Mouse (Mus musculus) heart, adult 2 months (tissue): ENCODE measurements at regions not wholly inside any gene's neighbourhood (a gene's known extent, or its start where the extent isn't known, plus 50 kb on each side); places are given as distances from the start of the nearest gene placed in this dataset.

Experiments
- CTCF ChIP-seq: fragments of 200-600 bp; IDR thresholded peaks from 2 replicates; pipeline ENCODE4 v1.8.1; 2022; ENCODE audit warnings: antibody characterized with exemption, mild to moderate bottlenecking, moderate library complexity
- EP300 ChIP-seq: fragments of 200-500 bp; IDR thresholded peaks from 2 replicates; pipeline ENCODE4 v1.6.1; 2011; ENCODE audit warnings: low read depth, low read length, control low read depth; ENCODE audit not compliant: insufficient read depth

DNA sequence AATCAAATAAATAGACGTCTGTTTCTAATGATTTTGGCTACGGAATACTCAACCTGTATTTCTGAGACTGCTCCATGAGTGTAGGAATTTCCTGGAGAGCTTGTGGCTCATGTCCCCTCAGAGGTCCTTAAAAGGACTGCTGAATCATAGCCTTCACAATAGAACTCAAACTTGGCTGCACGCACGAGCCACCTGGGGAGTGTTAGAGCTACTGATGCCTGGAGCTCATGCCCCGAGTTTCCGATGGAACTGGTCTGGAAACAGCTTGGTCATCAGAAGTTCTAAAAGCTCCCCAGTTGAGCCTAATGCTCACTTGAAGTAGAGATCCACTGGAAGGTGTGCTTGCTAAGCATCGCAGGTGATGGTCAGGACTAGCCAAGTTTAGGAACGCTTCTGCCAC, 174.3 kb upstream of the Maf start:
- TF ChIP-seq CTCF (no peak), EP300 (no peak)
